In genomic region chr8:107248456-107248855, GRCm38 (mm10) we compare ENCODE assay signal across 22 mouse cellular contexts. TPM values are rescaled to one million over a fixed set of nuclear protein-coding genes. Genes with fewer than 3 reads are reported as not detected.
A peak's percentile ranks its signal among the peaks of the same experiment; 100 is the strongest.
DNase-seq lines count a peak whose midpoint lies in the region; ATAC-seq and TF ChIP-seq lines count a peak whose summit lies in the region.
"Had no signal": no experiment of that assay in that cellular context is flagged by ENCODE, and none has a peak within 500 bp of the region (broad histone marks: within the 10 kb centered on the region; RNA-seq: fewer than 3 reads in every experiment).

No protein-coding gene starts in this region.

- WGBS in kidney, embryonic 15.5 days = 64% methylated on average over 6 of the region's 6 CpGs
- WGBS in lung, adult 2 months = 50% methylated on average over 6 of the region's 6 CpGs
- 50% methylated on average over 6 of the region's 6 CpGs for WGBS in liver, embryonic 12.5 days (ENCODE audit: insufficient replicate concordance)

- TF ChIP-seq POLR2A in lung, adult 2 months (IDR thresholded peaks at IDR 0.05; ENCODE audit: borderline replicate concordance, extremely low read depth, low read depth, low read length) = no peak

- no peak overlapping the region for H3K4me3 ChIP-seq in kidney, embryonic 15.5 days (replicated peaks)
- no peak overlapping the region for H3K4me3 ChIP-seq in lung, adult 2 months (replicated peaks; ENCODE audit: extremely low read depth, low read depth, low read length)
- no peak overlapping the region for H3K4me3 ChIP-seq in liver, embryonic 12.5 days
- H3K4me3 ChIP-seq: embryonic facial prominence, embryonic 12.5 days; heart, embryonic 10.5 days; midbrain, embryonic 12.5 days; neural tube, embryonic 15.5 days had no signal

- TF ChIP-seq CTCF in lung, adult 2 months (IDR thresholded peaks at IDR 0.05; ENCODE audit: insufficient read depth, low read length) = no peak

- H3K4me2 ChIP-seq in kidney, embryonic 15.5 days = no peak overlapping the region
- no peak overlapping the region for H3K4me2 ChIP-seq in liver, embryonic 12.5 days
- H3K4me2 ChIP-seq: embryonic facial prominence, embryonic 12.5 days; hindbrain, embryonic 14.5 days; midbrain, embryonic 12.5 days; neural tube, embryonic 15.5 days had no signal

- H3K27ac ChIP-seq in kidney, embryonic 15.5 days = no peak overlapping the region
- no peak overlapping the region for H3K27ac ChIP-seq in liver, embryonic 12.5 days
- H3K27ac ChIP-seq: heart, embryonic 10.5 days; hindbrain, embryonic 14.5 days; midbrain, embryonic 12.5 days; neural tube, embryonic 15.5 days had no signal

- H3K4me1 ChIP-seq in kidney, embryonic 15.5 days = peaks cover 27% of the 10 kb centered on the region
- H3K4me1 ChIP-seq in lung, adult 2 months (ENCODE audit: control insufficient read depth, insufficient read depth, low read length) = no peaks in the 10 kb centered on the region
- H3K4me1 ChIP-seq in liver, embryonic 12.5 days = no peaks in the 10 kb centered on the region
- H3K4me1 ChIP-seq: embryonic facial prominence, embryonic 12.5 days; midbrain, embryonic 12.5 days; neural tube, embryonic 15.5 days had no signal

- H3K27me3 ChIP-seq in kidney, embryonic 15.5 days = no peaks in the 10 kb centered on the region
- no peaks in the 10 kb centered on the region; the same call in 1 of the 2 replicates for H3K27me3 ChIP-seq in liver, embryonic 12.5 days (replicated peaks)
- H3K27me3 ChIP-seq: embryonic facial prominence, embryonic 12.5 days; midbrain, embryonic 12.5 days; neural tube, embryonic 15.5 days had no signal

- no peaks in the 10 kb centered on the region for H3K36me3 ChIP-seq in kidney, embryonic 15.5 days
- H3K36me3 ChIP-seq in liver, embryonic 12.5 days = no peaks in the 10 kb centered on the region
- H3K36me3 ChIP-seq: embryonic facial prominence, embryonic 12.5 days; heart, embryonic 10.5 days; midbrain, embryonic 12.5 days; neural tube, embryonic 15.5 days had no signal

- H3K9me3 ChIP-seq in kidney, embryonic 15.5 days (replicated peaks) = no peaks in the 10 kb centered on the region
- no peaks in the 10 kb centered on the region for H3K9me3 ChIP-seq in liver, embryonic 12.5 days (replicated peaks)
- H3K9me3 ChIP-seq: embryonic facial prominence, embryonic 12.5 days; heart, embryonic 10.5 days; midbrain, embryonic 12.5 days; neural tube, embryonic 15.5 days had no signal

- peak; percentile 14 for DNase-seq in kidney, postnatal 14 days
- peak; percentile 9 for DNase-seq in lung, adult 2 months
- DNase-seq in lung, postnatal 4 days = peak; percentile 13 to 51
- DNase-seq in urinary bladder, postnatal 25 days (ENCODE audit: low spot score) = peak; percentile 26
- DNase-seq in frontal cortex, postnatal 36 days (ENCODE audit: low spot score in 2 of 2) = no peak
- DNase-seq in left cerebral cortex, adult 9 months (ENCODE audit: low spot score in 2 of 2) = no peak
- DNase-seq: adrenal gland, postnatal 36 days; cerebellum, adult 9-11 months; gastrocnemius, postnatal 10 days; heart, postnatal 4 days; kidney, adult 8-10 months; liver, postnatal 0 days; thymus, postnatal 25 days had no signal

- no peak for ATAC-seq in kidney, embryonic 15.5 days (replicated peaks; ENCODE audit: low FRiP score)
- ATAC-seq in liver, embryonic 12.5 days = no peak
- ATAC-seq: forebrain, embryonic 14.5 days; inflammation-experienced regulatory T-cells, adult 6 months; liver, postnatal 0 days had no signal

- no peak overlapping the region for H3K9ac ChIP-seq in kidney, embryonic 15.5 days
- H3K9ac ChIP-seq in liver, embryonic 12.5 days = no peak overlapping the region
- H3K9ac ChIP-seq: embryonic facial prominence, embryonic 12.5 days; hindbrain, embryonic 14.5 days; liver, postnatal 0 days; midbrain, embryonic 12.5 days; neural tube, embryonic 15.5 days had no signal

RNA-seq across cellular contexts. Expression of gene Nfat5, which starts 44.8 kb away (rescaled TPM):
- polyA plus RNA-seq in kidney, embryonic 15.5 days (2015; fragmentation: Nextera tagmentation; extraction: Ambion mirVana) = 27.2 and 29.3 TPM in 2 replicates
- 21.0 and 31.2 TPM in 2 replicates for polyA plus RNA-seq in lung, adult 2 months (2012; rRNA removed)
- 3.4 and 3.5 TPM in 2 replicates for polyA plus RNA-seq in liver, embryonic 12.5 days (2016; fragmentation: Nextera tagmentation; extraction: Ambion mirVana)

Comparison
In these comparisons a context has a peak if more than half of its experiments do, and no peak if none do; other contexts are left out.
1. DNase-seq: peak in kidney, postnatal 14 days (single experiment), lung, adult 2 months (single experiment), lung, postnatal 4 days (2 of 2) and urinary bladder, postnatal 25 days (single experiment); none in frontal cortex, postnatal 36 days (0 of 2) and left cerebral cortex, adult 9 months (0 of 2).